Mouse (Mus musculus) ES-E14 (cell line): ENCODE measurements around the gene Fam171a2.

Experiments
- HCFC1 ChIP-seq: IDR thresholded peaks from 2 replicates; pipeline ENCODE4 v1.6.1; 2012; ENCODE audit warnings: low read length, inconsistent platforms, borderline replicate concordance; ENCODE audit not compliant: insufficient read depth
- MAFK ChIP-seq: IDR thresholded peaks from 2 replicates; pipeline ENCODE4 v1.6.1; 2014; ENCODE audit warnings: mild to moderate bottlenecking, low read depth, low read length, inconsistent platforms; ENCODE audit not compliant: insufficient read depth
- ZC3H11A ChIP-seq: IDR thresholded peaks from 2 replicates; pipeline ENCODE4 v1.6.1; 2012; ENCODE audit warnings: low read depth, mild to moderate bottlenecking, inconsistent platforms, low read length, borderline replicate concordance
- ZNF384 ChIP-seq: IDR thresholded peaks from 2 replicates; pipeline ENCODE4 v1.6.1; 2012; ENCODE audit warnings: low read depth, low read length, inconsistent platforms

DNA sequence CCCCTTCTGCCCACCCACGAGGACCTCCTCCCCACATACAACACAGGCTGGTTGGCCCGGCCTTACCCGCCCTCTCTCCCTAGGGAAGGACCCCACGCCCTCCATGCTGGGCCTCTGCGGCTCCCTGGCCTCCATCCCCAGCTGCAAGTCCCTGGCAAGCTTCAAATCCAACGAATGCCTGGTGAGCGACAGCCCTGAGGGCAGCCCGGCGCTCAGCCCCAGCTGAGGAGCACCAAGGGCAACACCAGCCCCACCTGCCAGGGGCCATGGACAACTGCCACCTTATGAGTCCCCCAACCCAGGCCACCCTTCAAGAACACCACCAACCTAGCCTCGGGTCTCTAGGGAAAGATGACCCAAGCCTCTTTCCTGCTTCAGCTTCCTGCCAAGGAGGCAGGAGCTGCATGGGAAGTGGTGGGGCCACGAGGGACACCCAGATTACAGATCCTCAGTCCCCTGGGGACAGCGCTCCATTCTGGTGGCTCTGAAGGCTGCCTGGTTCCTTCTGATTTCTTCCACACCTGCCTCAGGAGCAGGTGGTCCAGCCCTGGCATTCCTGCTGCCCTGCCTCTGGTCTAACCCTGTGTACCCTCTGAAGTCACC, 45.5 kb downstream of the Fam171a2 start:
- TF ChIP-seq HCFC1 (no peak), ZC3H11A (no peak), ZNF384 (no peak), MAFK (no peak)
